Mouse (Mus musculus) E14TG2a.4 (cell line): ENCODE results near the gene Cldn22.

ENCODE experiments used
- CTCF ChIP-seq: conservative IDR thresholded peaks from 2 replicates; pipeline ENCODE4 v1.5.1; 2014; ENCODE audit warnings: low read length
- POU5F1 ChIP-seq: IDR thresholded peaks from 2 replicates; pipeline ENCODE4 v1.6.1; 2014; ENCODE audit warnings: low read length, borderline replicate concordance

- no peak for TF ChIP-seq CTCF
- TF ChIP-seq POU5F1, result no peak
These were observed 19.4 kb downstream of the Cldn22 start for GRCm38 (mm10) chr8:47843651-47844050.
